Mouse (Mus musculus) ES-CJ7 (cell line): ENCODE measurements at regions not wholly inside any gene's neighbourhood (a gene's known extent, or its start where the extent isn't known, plus 50 kb on each side); places are given as distances from the start of the nearest gene placed in this dataset.
"Not testable (repeated sequence)": the region's sequence is repeated elsewhere in the genome, so short reads cannot be mapped to it uniquely, and the experiment has no call there.

Experiments
- DNase-seq: peaks from one replicate; pipeline ENCODE4 v3.0.0; 2011; ENCODE audit warnings: low read depth, low spot score

GRCm38 (mm10) chr5:40441239-40441638, 686.0 kb upstream of the Hs3st1 start:
- DNase-seq = no peak

GRCm38 (mm10) chr5:40402721-40403120, 647.4 kb upstream of the Hs3st1 start:
- no peak for DNase-seq

GRCm38 (mm10) chr5:40394798-40395197, 639.5 kb upstream of the Hs3st1 start:
- DNase-seq = no peak

- DNase-seq = no peak
Observed at GRCm38 (mm10) chr5:40389591-40389990, 634.3 kb upstream of the Hs3st1 start.

- DNase-seq = no peak
Observed at GRCm38 (mm10) chr5:40366956-40367355, 611.7 kb upstream of the Hs3st1 start.

- no peak for DNase-seq
Observed at GRCm38 (mm10) chr5:40331237-40331636, 576.0 kb upstream of the Hs3st1 start.

GRCm38 (mm10) chr5:40308510-40308909, 553.2 kb upstream of the Hs3st1 start:
- no peak for DNase-seq

- DNase-seq = not testable (repeated sequence)
Observed at GRCm38 (mm10) chr5:40304777-40305176, 549.5 kb upstream of the Hs3st1 start.

- DNase-seq = no peak
Observed at GRCm38 (mm10) chr5:40294868-40295693, 539.8 kb upstream of the Hs3st1 start.

- DNase-seq = peak; percentile 34
Observed at GRCm38 (mm10) chr5:40282330-40282729, 527.1 kb upstream of the Hs3st1 start.

GRCm38 (mm10) chr5:40246664-40247063, 491.4 kb upstream of the Hs3st1 start:
- no peak for DNase-seq
